Mouse (Mus musculus) brain, embryonic 18.5 days (tissue): ENCODE results near the gene Faap20.

Source experiments
- DNase-seq: peaks from one replicate; pipeline ENCODE4 v3.0.0-alpha.2; 2012; ENCODE audit warnings: low read depth, low spot score

The Faap20 gene

DNA sequence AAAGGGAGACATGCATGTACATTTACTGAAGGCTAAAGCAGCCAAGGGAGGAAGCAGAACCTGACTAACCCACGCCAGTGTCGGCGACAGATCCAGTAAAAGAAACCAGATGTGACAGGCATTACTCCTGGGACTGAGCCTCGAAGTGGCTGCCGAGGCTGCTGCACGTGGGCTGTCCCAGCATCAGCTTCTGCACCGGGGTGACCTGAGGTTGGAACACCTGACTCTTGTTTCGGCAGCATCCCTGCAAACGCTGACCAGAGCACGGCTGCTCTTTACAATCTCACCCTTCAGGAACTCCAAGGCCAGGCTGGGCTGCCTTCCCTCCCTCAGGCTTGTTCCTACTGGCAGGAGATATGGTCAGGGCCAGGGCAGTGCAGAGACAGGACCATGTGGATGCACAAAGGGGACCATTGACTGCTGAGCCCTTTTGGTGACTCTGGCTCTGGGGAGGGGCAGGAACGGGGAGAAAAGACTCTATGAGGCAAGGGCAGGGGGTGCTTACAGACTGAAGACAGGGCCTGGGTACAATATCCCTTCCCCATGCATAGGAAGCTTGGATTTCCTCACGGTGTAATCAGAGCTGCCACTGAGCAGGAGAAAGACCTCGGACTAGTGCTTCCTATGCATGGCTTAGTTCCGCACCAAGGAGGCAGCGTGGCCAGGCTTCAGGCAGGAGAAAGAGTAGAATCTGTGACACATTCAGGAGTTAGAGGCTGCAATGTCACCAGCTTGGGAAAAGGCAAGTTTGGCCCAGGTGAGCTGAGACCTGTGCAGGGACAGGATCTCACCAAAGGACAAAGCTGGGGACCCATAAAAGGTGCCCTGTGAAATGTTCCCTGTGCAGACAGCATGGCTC lies 35.1 kb downstream of the Faap20 start:
- DNase-seq = no peak

DNA sequence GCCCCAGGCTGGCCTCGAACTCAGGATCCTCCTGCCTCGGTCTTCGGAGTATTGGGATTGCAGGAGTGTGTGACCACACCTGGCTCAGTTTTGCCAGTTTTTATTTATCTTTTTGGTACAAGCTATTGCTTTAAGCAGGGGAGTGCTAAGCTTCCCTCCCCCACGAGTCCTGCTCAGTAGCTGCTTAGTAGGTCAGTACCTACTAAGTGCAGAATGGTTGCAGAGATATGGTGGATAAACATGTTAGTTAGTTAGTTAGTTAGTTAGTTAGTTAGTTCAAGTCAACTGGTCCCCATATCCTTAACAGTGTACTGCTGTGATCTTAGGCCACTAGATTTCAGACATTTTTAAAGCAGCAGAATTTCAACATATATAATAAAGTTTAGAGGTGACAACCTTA lies 36.5 kb downstream of the Faap20 start:
- DNase-seq = no peak

DNA sequence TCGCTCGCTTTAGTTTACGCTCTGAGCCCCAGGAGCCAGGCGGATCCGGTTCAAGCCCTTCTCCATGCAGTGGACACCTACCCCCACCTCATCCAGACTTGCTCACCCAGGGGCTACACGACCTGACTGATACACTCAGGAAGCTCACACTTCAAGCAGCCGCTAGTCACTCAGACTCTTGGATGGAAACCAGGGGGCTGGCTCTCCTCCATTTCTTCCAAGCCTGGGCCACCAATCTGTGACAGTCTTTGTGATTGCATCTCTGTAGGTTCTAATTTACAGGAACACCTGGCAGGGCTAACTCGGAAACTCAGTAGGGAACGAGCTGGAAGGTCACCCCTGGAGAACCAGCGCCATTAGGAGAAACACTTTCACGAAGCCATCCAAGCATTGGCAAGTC lies 38.1 kb downstream of the Faap20 start:
- no peak for DNase-seq

GRCm38 (mm10) chr4:155288586-155288985 lies 39.0 kb downstream of the Faap20 start:
- no peak for DNase-seq

GRCm38 (mm10) chr4:155290045-155290444 lies 40.4 kb downstream of the Faap20 start:
- no peak for DNase-seq

DNA sequence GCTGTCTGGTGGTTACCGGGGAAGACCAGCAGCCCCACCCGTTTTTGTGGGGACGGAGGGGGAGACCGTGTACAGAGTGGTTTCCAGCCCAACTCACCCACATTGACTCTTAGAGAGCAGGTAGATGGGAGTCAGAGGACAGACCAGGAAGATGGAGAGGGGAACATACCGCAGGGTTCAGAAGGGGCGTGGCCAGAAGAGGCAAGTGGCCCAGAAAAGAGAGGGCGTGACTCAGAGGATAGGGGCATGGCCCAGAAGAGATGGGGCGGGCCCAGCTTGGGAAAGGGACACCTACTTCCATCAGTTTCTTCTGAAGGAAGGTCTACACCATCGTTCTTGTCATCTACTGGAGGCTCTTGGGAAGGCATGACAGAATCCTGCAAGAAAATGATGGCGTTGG lies 43.3 kb downstream of the Faap20 start:
- no peak for DNase-seq

DNA sequence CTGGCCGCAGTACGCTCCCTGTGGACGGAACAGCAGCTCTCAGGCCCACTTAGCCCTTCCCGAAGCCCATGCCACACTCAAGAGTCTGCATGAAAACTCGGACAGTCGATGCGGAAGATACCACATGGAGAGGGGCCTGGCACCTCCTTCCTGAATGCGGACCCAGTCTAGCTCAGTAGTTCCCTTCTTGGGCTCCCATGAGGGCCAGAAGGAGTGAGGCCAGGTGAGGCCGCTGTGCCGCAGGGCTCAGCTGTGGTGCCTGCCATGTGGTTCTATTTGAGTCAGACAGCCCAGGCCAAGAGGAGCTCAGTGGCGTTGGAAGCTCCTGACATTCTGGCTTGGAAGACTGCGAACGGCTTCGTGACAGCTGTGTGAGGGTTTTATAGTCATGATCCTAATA lies 44.8 kb downstream of the Faap20 start:
- no peak for DNase-seq

GRCm38 (mm10) chr4:155295026-155295590 lies 45.5 kb downstream of the Faap20 start:
- no peak for DNase-seq

GRCm38 (mm10) chr4:155295996-155296395 lies 46.4 kb downstream of the Faap20 start:
- DNase-seq = peak; percentile 74

GRCm38 (mm10) chr4:155297057-155297456 lies 47.5 kb downstream of the Faap20 start:
- no peak for DNase-seq

DNA sequence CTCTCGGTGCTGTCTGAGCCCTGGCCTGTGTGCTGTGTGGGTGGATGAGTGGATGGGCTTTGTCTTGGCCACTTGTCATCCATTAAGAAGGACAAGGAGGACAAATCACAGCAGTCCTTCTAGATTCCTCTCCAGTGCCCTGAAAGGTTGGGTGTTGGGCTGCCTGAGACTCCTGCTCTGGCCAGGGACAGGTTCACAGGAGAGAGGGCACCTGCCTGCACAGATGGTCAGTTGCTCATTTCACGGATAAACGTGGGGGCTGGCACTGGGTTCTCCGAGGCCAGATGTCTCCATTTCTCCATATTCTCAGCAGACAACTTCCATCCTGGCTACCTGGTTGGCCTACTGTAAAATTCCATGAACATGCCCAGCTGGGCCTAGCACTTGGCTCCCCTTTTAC lies 49.2 kb downstream of the Faap20 start:
- DNase-seq = no peak

- no peak for DNase-seq
These were observed 51.0 kb downstream of the Faap20 start for GRCm38 (mm10) chr4:155300421-155301097.

DNA sequence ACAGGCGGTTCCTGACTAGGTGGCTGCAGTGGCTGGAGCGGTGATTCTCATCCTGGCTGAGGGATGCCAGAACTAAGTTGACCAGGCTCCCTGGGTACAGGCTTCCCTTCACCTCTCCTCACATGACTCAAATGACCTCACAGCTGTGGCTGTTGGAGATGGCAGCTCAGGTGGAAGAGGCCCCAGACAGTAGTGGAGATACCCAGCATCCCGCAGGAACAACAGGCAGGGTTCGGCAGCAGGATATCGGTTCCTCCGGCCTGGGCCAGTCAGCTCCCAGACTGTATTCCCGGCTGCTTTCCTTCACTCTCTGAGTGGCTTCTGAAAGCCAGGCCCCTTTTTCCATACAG lies 51.5 kb downstream of the Faap20 start:
- no peak for DNase-seq

GRCm38 (mm10) chr4:155301965-155302364 lies 52.4 kb downstream of the Faap20 start:
- no peak for DNase-seq

- no peak for DNase-seq
These were observed 55.0 kb downstream of the Faap20 start for GRCm38 (mm10) chr4:155304508-155305096.

DNA sequence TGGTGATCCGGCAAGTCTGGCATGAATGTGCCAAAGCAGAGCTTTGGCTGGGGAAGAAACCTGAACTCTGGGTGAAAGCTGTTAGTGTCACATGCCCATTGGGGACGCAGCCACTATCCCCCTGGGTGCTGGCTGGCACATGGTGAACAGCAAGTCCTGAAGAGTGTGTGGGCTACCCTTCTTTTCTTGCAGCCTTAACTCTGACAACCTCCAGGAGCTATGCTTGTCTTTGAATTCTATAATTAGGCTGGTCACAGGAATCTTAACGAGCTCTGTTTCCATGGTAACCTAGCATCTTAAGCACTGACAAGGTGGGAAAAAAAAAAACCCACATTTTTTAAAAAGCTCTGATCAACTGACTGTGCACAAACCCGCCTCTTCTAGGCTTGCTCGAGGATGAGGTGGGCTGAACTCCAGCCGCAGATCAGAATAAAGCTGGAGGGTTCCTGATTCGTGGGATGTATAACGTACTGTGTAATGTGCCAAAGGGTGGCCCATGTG lies 56.0 kb downstream of the Faap20 start:
- DNase-seq = peak; percentile 80
